Mouse (Mus musculus) lung, embryonic 14.5 days (tissue): ENCODE data around the gene Mgat3. TPM values are rescaled to one million over a fixed set of nuclear protein-coding genes. Genes with fewer than 3 reads are reported as not detected.
A peak's percentile ranks its signal among the peaks of the same experiment; 100 is the strongest.

ENCODE experiments used
- ATAC-seq: fragments of 200-750 bp; cut with Nextera tagmentation; 2 replicates; pipeline ENCODE4 v1.8.0; 2017; ENCODE audit warnings: mild to moderate bottlenecking, moderate TSS enrichment, moderate library complexity; ENCODE audit not compliant: insufficient read depth
- DNase-seq: peaks from one replicate; pipeline ENCODE4 v3.0.0-alpha.2; 2015
- H3K27ac ChIP-seq: fragments of 300-500 bp; sonication (generic); 2 replicates; pipeline ENCODE4 v1.5.1; 2014; ENCODE audit warnings: low read depth, mild to moderate bottlenecking, moderate library complexity
- H3K27me3 ChIP-seq: fragments of 300-500 bp; sonication (generic); 2 replicates; pipeline ENCODE4 v1.6.1; 2014; ENCODE audit warnings: low read length, control low read depth; ENCODE audit not compliant: insufficient read depth
- H3K36me3 ChIP-seq: fragments of 300-500 bp; sonication (generic); 2 replicates; pipeline ENCODE4 v1.6.1; 2014; ENCODE audit warnings: control low read depth; ENCODE audit not compliant: insufficient read depth
- H3K4me1 ChIP-seq: fragments of 300-500 bp; sonication (generic); 2 replicates; pipeline ENCODE4 v1.6.1; 2014; ENCODE audit warnings: antibody characterized with exemption, control low read depth; ENCODE audit not compliant: insufficient read depth
- H3K4me2 ChIP-seq: fragments of 300-500 bp; sonication (generic); 2 replicates; pipeline ENCODE4 v1.6.1; 2014; ENCODE audit warnings: mild to moderate bottlenecking
- H3K4me3 ChIP-seq: fragments of 300-500 bp; sonication (generic); 2 replicates; pipeline ENCODE4 v1.5.1; 2014; ENCODE audit warnings: low read depth, low read length
- H3K9ac ChIP-seq: fragments of 300-500 bp; sonication (generic); 2 replicates; pipeline ENCODE4 v1.6.1; 2014
- H3K9me3 ChIP-seq: fragments of 300-500 bp; sonication (generic); 2 replicates; pipeline ENCODE4 v1.6.1; 2016; ENCODE audit warnings: low read depth, low read length, control low read depth
- CTCF ChIP-seq: IDR thresholded peaks from 2 replicates; pipeline ENCODE4 v1.5.1; 2016; ENCODE audit warnings: antibody characterized with exemption, low read depth
- WGBS: fragments of 180-500 bp; shearing (Covaris S2); extraction: QIAGEN DNeasy Blood & Tissue Kit; methylation state at CpG from one replicate; pipeline ENCODE4 v1.1.7; 2014; 5-methylcytosine and 5-hydroxymethylcytosine counted together
- polyA plus RNA-seq: library from polyadenylated mRNA; unstranded; fragments of >200 nt; fragmentation: Nextera tagmentation; extraction: Ambion mirVana; gene quantifications from 2 replicates; pipeline ENCODE4 v1.2.1, GENCODE M21; 2014

Mgat3 gene
- polyA plus RNA-seq, 1 experiment from 2014 or later = 7.7 TPM

GRCm38 (mm10) chr15:80233733-80234509, 60.4 kb downstream of the Mgat3 start, which contains the start of gene Mief1:
Gene Mief1, plus strand, starts transcription at chr15:80234018.
- H3K27me3 ChIP-seq = no peaks in the 10 kb centered on the region
- 0 out of 2 replicates have a peak, but pooled peaks cover 3% of the 10 kb centered on the region for H3K4me1 ChIP-seq
- WGBS = under 1% methylated on average over 67 of the region's 67 CpGs
- H3K9ac ChIP-seq = peak within 1 kb of the TSS; percentile 87
- peak within 1 kb of the TSS; percentile 86 for H3K4me2 ChIP-seq
- peak within 1 kb of the TSS; percentile 90 for H3K27ac ChIP-seq
- TF ChIP-seq CTCF = 0 out of 2 replicates have a peak, but pooled peaks have one; percentile 21
- H3K4me3 ChIP-seq = peak within 1 kb of the TSS; percentile 93
- peak; percentile 97 for ATAC-seq
- peak; percentile 99 for DNase-seq
- peaks cover 31% of the 10 kb centered on the region for H3K36me3 ChIP-seq
- no peaks in the 10 kb centered on the region for H3K9me3 ChIP-seq

GRCm38 (mm10) chr15:80235535-80235934, 62.0 kb downstream of the Mgat3 start, which contains the start of gene AC140267.1:
Gene AC140267.1, plus strand, starts transcription at chr15:80235835.
- TF ChIP-seq CTCF = no peak
- no peak for DNase-seq
- WGBS = 94% methylated on average over 9 of the region's 9 CpGs
- Histone ChIP-seq H3K36me3 (peaks cover 38% of the 10 kb centered on the region), H3K27ac (no peak within 1 kb of the TSS), H3K4me2 (peak within 1 kb of the TSS; percentile 86), H3K9me3 (no peaks in the 10 kb centered on the region), H3K27me3 (no peaks in the 10 kb centered on the region), H3K4me1 (0 out of 2 replicates have a peak, but pooled peaks cover 3% of the 10 kb centered on the region), H3K4me3 (peak within 1 kb of the TSS; percentile 93), H3K9ac (peak within 1 kb of the TSS; percentile 87)
- no peak for ATAC-seq

GRCm38 (mm10) chr15:80248135-80248534, 74.6 kb downstream of the Mgat3 start:
- WGBS = 93% methylated on average over 12 of the region's 12 CpGs
- H3K36me3 ChIP-seq = peaks cover 89% of the 10 kb centered on the region
- H3K4me1 ChIP-seq = no peaks in the 10 kb centered on the region
- no peak overlapping the region for H3K4me3 ChIP-seq
- no peak for TF ChIP-seq CTCF
- ATAC-seq = no peak
- no peak for DNase-seq
- H3K9ac ChIP-seq = no peak overlapping the region
- H3K27me3 ChIP-seq = no peaks in the 10 kb centered on the region
- H3K9me3 ChIP-seq = no peaks in the 10 kb centered on the region
- no peak overlapping the region for H3K4me2 ChIP-seq
- H3K27ac ChIP-seq = no peak overlapping the region

- ATAC-seq (no peak), DNase-seq (no peak)
- WGBS = 92% methylated on average over 1 of the region's 1 CpGs
Observed at GRCm38 (mm10) chr15:80248596-80248995, 75.1 kb downstream of the Mgat3 start.

GRCm38 (mm10) chr15:80249672-80250071, 76.2 kb downstream of the Mgat3 start:
- Histone ChIP-seq H3K4me1 (no peaks in the 10 kb centered on the region), H3K9me3 (no peaks in the 10 kb centered on the region), H3K27ac (no peak overlapping the region), H3K36me3 (peaks cover 74% of the 10 kb centered on the region), H3K27me3 (no peaks in the 10 kb centered on the region), H3K4me3 (no peak overlapping the region), H3K4me2 (no peak overlapping the region), H3K9ac (no peak overlapping the region)
- ATAC-seq = no peak
- DNase-seq = no peak
- TF ChIP-seq CTCF = no peak
- 88% methylated on average over 10 of the region's 10 CpGs for WGBS

More at GRCm38 (mm10) chr15:80248596-80248995, 75.1 kb downstream of the Mgat3 start:
- Histone ChIP-seq H3K4me2 (no peak overlapping the region), H3K4me1 (no peaks in the 10 kb centered on the region), H3K27me3 (no peaks in the 10 kb centered on the region), H3K36me3 (peaks cover 84% of the 10 kb centered on the region), H3K9ac (no peak overlapping the region), H3K4me3 (no peak overlapping the region), H3K9me3 (no peaks in the 10 kb centered on the region), H3K27ac (no peak overlapping the region)
- TF ChIP-seq CTCF = no peak

- H3K4me2 ChIP-seq = no peak overlapping the region; the same call in 1 of the 2 replicates
- TF ChIP-seq CTCF = no peak
- 65% methylated on average over 6 of the region's 6 CpGs for WGBS
Observed at GRCm38 (mm10) chr15:80250586-80250985, 77.1 kb downstream of the Mgat3 start.

GRCm38 (mm10) chr15:80253530-80253929, 80.0 kb downstream of the Mgat3 start:
- peaks cover 66% of the 10 kb centered on the region for H3K36me3 ChIP-seq
- H3K9me3 ChIP-seq = no peaks in the 10 kb centered on the region
- peak overlapping the region; percentile 23; the same call in 1 of the 2 replicates for H3K9ac ChIP-seq
- no peaks in the 10 kb centered on the region for H3K27me3 ChIP-seq
- H3K4me3 ChIP-seq = no peak overlapping the region
- WGBS = 20% methylated on average over 2 of the region's 2 CpGs
- ATAC-seq = no peak
- peak; percentile 66 for DNase-seq
- H3K4me1 ChIP-seq = peaks cover 8% of the 10 kb centered on the region
- H3K27ac ChIP-seq = peak overlapping the region; percentile 98; the same call in 1 of the 2 replicates
- TF ChIP-seq CTCF = no peak
- no peak overlapping the region for H3K4me2 ChIP-seq

More at GRCm38 (mm10) chr15:80250586-80250985, 77.1 kb downstream of the Mgat3 start:
- no peaks in the 10 kb centered on the region for H3K4me1 ChIP-seq
- peaks cover 67% of the 10 kb centered on the region for H3K36me3 ChIP-seq
- H3K27ac ChIP-seq = peak overlapping the region; percentile 49; the same call in 1 of the 2 replicates
- DNase-seq (no peak), ATAC-seq (no peak)
- no peak overlapping the region for H3K4me3 ChIP-seq
- H3K9ac ChIP-seq = no peak overlapping the region; the same call in 1 of the 2 replicates
- no peaks in the 10 kb centered on the region for H3K9me3 ChIP-seq
- H3K27me3 ChIP-seq = no peaks in the 10 kb centered on the region
